Mouse (Mus musculus) midbrain, postnatal 0 days (tissue): ENCODE data around the gene Ebi3. TPM values are rescaled to one million over a fixed set of nuclear protein-coding genes. Genes with fewer than 3 reads are reported as not detected.

Experiments used
- ATAC-seq: fragments of 200-750 bp; cut with Nextera tagmentation; 2 replicates; pipeline ENCODE4 v1.8.0; 2017; ENCODE audit warnings: moderate number of reproducible peaks, mild to moderate bottlenecking, moderate TSS enrichment, moderate library complexity; ENCODE audit not compliant: low FRiP score
- DNase-seq: peaks from one replicate; pipeline ENCODE4 v3.0.0-alpha.2; 2015; ENCODE audit warnings: low spot score
- H3K27ac ChIP-seq: fragments of 300-500 bp; sonication (generic); 2 replicates; pipeline ENCODE4 v1.5.1; 2014; ENCODE audit warnings: low read depth, mild to moderate bottlenecking, low read length, mixed read lengths
- H3K27me3 ChIP-seq: fragments of 300-500 bp; sonication (generic); 2 replicates; pipeline ENCODE4 v1.6.1; 2014; ENCODE audit warnings: low read length, control low read depth, mixed read lengths; ENCODE audit not compliant: insufficient read depth
- H3K36me3 ChIP-seq: fragments of 300-500 bp; sonication (generic); 2 replicates; pipeline ENCODE4 v1.6.1; 2014; ENCODE audit warnings: low read length, control low read depth, mixed read lengths; ENCODE audit not compliant: insufficient read depth
- H3K4me1 ChIP-seq: fragments of 300-500 bp; sonication (generic); 2 replicates; pipeline ENCODE4 v1.6.1; 2014; ENCODE audit warnings: mild to moderate bottlenecking, control low read depth, antibody characterized with exemption, low read length, mixed read lengths; ENCODE audit not compliant: insufficient read depth
- H3K4me2 ChIP-seq: fragments of 300-500 bp; sonication (generic); 2 replicates; pipeline ENCODE4 v1.6.1; 2014; ENCODE audit warnings: low read depth, mild to moderate bottlenecking, low read length, mixed read lengths; ENCODE audit not compliant: poor library complexity, severe bottlenecking
- H3K4me3 ChIP-seq: fragments of 300-500 bp; sonication (generic); 2 replicates; pipeline ENCODE4 v1.5.1; 2014; ENCODE audit warnings: low read depth, mild to moderate bottlenecking, low read length, moderate library complexity
- H3K9ac ChIP-seq: fragments of 300-500 bp; sonication (generic); replicated peaks from 2 replicates; pipeline ENCODE4 v1.6.1; 2014; ENCODE audit warnings: mild to moderate bottlenecking, low read length, moderate library complexity, mixed read lengths; ENCODE audit not compliant: poor library complexity, severe bottlenecking
- H3K9me3 ChIP-seq: fragments of 300-500 bp; sonication (generic); 2 replicates; pipeline ENCODE4 v1.6.1; 2016; ENCODE audit warnings: low read length, control low read depth
- CTCF ChIP-seq: IDR thresholded peaks from 2 replicates; pipeline ENCODE4 v1.5.1; 2016; ENCODE audit warnings: antibody characterized with exemption, mild to moderate bottlenecking
- WGBS: fragments of 180-500 bp; shearing (Covaris S2); extraction: QIAGEN DNeasy Blood & Tissue Kit; methylation state at CpG from one replicate; pipeline ENCODE4 v1.1.7; 2014; 5-methylcytosine and 5-hydroxymethylcytosine counted together
- polyA plus RNA-seq: library from polyadenylated mRNA; unstranded; fragments of >200 nt; fragmentation: Nextera tagmentation; extraction: Ambion mirVana; gene quantifications from 2 replicates; pipeline ENCODE4 v1.2.1, GENCODE M21; 2015
- total RNA-seq: library from RNA; depleted of rRNA; stranded (reverse); fragments of >200 nt; gene quantifications from 2 replicates; pipeline ENCODE4 v1.2.3, GENCODE M21; 2014

Gene Ebi3
- total and polyA plus RNA-seq, 2 experiments from 2014 or later: 3.0 to 8.2 TPM

DNA sequence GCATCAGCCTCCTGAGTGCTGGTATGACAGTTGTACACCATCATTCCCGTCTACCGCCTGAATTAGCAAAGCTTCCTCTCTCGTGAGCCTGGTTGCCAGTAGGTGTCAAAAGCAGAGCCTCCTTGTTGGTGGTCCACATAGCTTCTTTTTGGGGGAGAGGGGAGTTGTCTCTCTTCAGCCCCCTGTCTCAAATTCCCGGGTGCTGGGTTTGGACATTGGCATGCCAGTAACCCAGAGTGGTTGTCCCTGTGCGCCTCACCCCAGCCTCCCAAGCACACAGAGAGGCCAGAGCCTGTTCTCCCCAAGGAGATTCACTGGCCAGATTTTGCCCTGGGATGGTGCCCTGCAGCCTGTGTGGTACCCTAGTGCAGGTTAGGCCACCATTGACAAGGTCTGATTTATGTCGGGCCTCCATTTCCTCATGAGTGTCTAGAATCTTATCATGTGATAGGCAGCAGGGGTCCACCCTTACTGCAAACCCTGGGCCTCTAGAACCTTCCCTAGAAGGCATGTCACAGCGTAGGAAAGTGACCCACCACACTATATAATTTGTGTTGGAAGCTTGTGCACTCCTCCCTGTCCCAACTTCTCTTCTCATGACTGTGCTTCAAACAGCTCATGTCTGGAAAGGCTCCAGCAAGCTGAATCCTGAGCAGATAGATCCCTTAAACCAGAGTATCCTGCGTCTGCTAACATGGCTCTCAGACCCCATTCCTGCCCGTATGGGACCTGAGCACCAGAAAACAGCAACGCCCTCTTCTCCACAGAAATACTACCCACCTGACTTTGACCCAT is 7.7 kb downstream of the Ebi3 start:
- Histone ChIP-seq H3K9ac (peak overlapping the region; percentile 36; the same call in 1 of the 2 replicates), H3K27me3 (no peaks in the 10 kb centered on the region), H3K4me1 (peaks cover 10% of the 10 kb centered on the region; the same call in 1 of the 2 replicates), H3K27ac (peak overlapping the region; percentile 82; the same call in 1 of the 2 replicates), H3K36me3 (peaks cover 16% of the 10 kb centered on the region), H3K9me3 (no peaks in the 10 kb centered on the region), H3K4me3 (peak overlapping the region; percentile 42), H3K4me2 (peak overlapping the region; percentile 44)
- ATAC-seq (no peak), DNase-seq (no peak)
- WGBS: 81% methylated on average over 10 of the region's 10 CpGs
- TF ChIP-seq CTCF: no peak

DNA sequence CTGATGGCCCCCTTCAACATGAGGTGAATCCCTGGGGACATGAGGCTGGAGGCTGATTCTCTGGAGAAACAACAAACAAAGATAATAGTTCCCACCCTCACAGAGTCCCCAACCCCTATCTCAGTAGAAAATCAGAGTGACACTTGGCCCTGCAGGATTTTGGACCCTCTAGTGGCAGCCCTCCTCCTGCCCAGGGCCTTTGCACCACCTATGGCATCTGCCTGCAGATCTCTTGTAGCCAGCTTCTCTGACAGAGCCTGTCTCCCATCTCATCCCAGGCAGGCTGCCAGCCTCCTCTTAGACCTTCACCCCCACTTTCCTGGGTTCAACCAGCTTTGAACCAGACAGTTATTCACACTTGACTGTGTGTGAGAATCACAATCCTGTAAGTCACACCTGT is 8.4 kb downstream of the Ebi3 start:
- no peak for ATAC-seq
- Histone ChIP-seq H3K4me2 (no peak overlapping the region), H3K27ac (no peak overlapping the region)

DNA sequence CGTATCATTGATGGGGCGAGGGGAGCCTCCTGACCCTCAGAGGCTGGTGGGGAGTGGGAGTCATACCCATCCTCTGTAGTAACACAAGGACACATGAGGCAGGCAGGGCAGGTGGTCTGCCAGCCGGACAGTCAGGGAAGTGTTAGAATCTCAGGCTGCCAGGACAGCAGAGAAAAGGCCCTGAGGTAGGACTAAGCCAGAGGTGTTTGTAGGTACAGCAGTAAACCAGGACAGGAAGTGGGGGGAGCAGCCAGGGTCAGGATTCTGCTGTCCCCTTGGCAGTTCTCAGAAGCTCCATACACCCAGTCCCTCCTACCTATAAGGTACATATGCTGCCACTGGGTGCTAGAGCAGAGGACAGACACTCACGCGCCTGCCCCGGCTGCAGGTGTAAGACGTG is 9.2 kb downstream of the Ebi3 start:
- DNase-seq (no peak), ATAC-seq (no peak)
- H3K9me3 ChIP-seq: no peaks in the 10 kb centered on the region
- H3K4me2 ChIP-seq: no peak overlapping the region
- no peak overlapping the region for H3K4me3 ChIP-seq
- H3K9ac ChIP-seq: no peak overlapping the region
- no peak for TF ChIP-seq CTCF
- H3K27me3 ChIP-seq: no peaks in the 10 kb centered on the region
- peaks cover 10% of the 10 kb centered on the region; the same call in 1 of the 2 replicates for H3K4me1 ChIP-seq
- peaks cover 22% of the 10 kb centered on the region for H3K36me3 ChIP-seq
- 91% methylated on average over 7 of the region's 7 CpGs for WGBS
- H3K27ac ChIP-seq: no peak overlapping the region

More for the DNA sequence above, 8.4 kb downstream of the Ebi3 start:
- Histone ChIP-seq H3K9ac (no peak overlapping the region), H3K9me3 (no peaks in the 10 kb centered on the region), H3K4me1 (peaks cover 10% of the 10 kb centered on the region; the same call in 1 of the 2 replicates), H3K4me3 (no peak overlapping the region), H3K36me3 (peaks cover 19% of the 10 kb centered on the region), H3K27me3 (no peaks in the 10 kb centered on the region)
- TF ChIP-seq CTCF: no peak
- DNase-seq: no peak

DNA sequence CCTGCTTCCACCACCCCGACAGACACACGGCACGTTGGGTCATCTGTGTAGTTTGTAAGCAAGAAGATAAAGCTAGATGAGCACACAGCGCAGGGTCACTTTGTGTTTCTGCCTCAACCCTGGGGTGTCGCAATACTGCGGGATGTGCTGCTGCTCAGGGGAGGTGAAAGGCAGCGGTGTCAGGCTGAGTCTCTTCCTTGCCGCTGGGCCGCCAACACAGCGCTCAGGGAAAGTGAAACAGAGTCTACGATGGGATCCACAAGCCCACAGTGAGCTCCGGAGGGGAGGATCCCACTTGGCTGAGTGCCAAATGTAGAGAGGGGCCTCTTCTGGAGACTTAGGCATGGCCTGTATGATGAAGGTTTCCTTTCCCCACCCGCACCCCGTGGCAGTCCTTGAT is 10.7 kb downstream of the Ebi3 start:
- Histone ChIP-seq H3K9me3 (no peaks in the 10 kb centered on the region), H3K36me3 (peaks cover 25% of the 10 kb centered on the region), H3K4me3 (no peak overlapping the region), H3K4me1 (peaks cover 9% of the 10 kb centered on the region; the same call in 1 of the 2 replicates), H3K27me3 (no peaks in the 10 kb centered on the region), H3K27ac (no peak overlapping the region), H3K4me2 (no peak overlapping the region), H3K9ac (no peak overlapping the region)
- no peak for TF ChIP-seq CTCF
- DNase-seq: no peak
- no peak for ATAC-seq
- 78% methylated on average over 14 of the region's 14 CpGs for WGBS

DNA sequence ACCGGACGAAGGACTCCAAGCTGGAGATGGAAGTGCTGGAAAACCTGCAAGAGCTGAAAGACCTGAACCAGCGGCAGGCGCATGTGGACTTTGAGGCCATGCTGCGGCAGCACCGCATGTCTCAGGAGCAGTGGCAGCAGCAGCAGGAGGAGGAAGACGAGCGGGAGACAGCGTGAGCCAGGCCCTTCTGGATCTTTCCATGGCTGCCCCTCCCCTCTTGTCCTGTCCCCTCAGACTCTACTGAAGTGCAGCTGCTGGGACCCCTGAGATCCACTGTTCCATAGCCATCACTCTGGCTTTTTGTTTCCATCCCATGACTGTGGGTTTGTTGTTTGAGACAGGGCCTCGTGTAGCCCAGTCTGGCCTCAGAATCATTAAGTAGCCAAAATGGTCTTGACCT is 12.1 kb downstream of the Ebi3 start:
- Histone ChIP-seq H3K4me3 (no peak overlapping the region), H3K27me3 (no peaks in the 10 kb centered on the region), H3K27ac (no peak overlapping the region), H3K4me1 (peaks cover 10% of the 10 kb centered on the region; the same call in 1 of the 2 replicates), H3K9me3 (no peaks in the 10 kb centered on the region), H3K9ac (no peak overlapping the region), H3K36me3 (peaks cover 25% of the 10 kb centered on the region), H3K4me2 (no peak overlapping the region)
- DNase-seq (no peak), ATAC-seq (no peak)
- WGBS: 98% methylated on average over 10 of the region's 10 CpGs
- TF ChIP-seq CTCF: no peak

DNA sequence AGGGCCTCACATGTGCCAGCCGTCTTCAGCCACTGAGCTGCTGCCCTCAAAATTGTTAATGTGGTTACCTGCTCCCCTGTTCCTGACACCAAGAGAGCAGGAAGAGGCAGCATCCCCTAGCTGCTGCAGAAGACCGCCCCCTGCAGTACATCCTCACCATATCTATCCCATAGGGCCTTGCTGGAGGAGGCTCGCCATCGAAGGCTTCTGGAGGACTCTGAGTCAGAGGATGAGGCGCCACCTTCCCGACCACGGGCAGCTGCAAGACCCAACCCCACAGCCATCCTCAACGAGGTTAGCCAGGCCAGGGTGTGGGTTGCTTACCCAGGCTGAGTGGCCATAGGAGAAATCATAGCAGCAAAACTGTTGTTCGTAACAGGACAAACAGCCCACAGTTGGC is 12.6 kb downstream of the Ebi3 start:
- H3K36me3 ChIP-seq: peaks cover 25% of the 10 kb centered on the region
- H3K9ac ChIP-seq: no peak overlapping the region
- no peak for DNase-seq
- H3K27me3 ChIP-seq: no peaks in the 10 kb centered on the region
- no peak overlapping the region for H3K27ac ChIP-seq
- TF ChIP-seq CTCF: peak; percentile 25
- H3K4me2 ChIP-seq: no peak overlapping the region
- no peak for ATAC-seq
- 83% methylated on average over 9 of the region's 9 CpGs for WGBS
- no peaks in the 10 kb centered on the region for H3K9me3 ChIP-seq
- peaks cover 9% of the 10 kb centered on the region; the same call in 1 of the 2 replicates for H3K4me1 ChIP-seq
- H3K4me3 ChIP-seq: no peak overlapping the region
